Mouse (Mus musculus): ENCODE results near the gene Agbl3. TPM values are rescaled to one million over a fixed set of nuclear protein-coding genes. Genes with fewer than 3 reads are reported as not detected.

Gene Agbl3
- 4.0 and 5.9 TPM in 2 replicates for polyA plus RNA-seq (2016; fragmentation: Nextera tagmentation; extraction: Ambion mirVana)

GRCm38 (mm10) chr6:34780231-34780942 is at the start of gene Agbl3:
TSS of gene Agbl3 (plus strand) at chr6:34780432.
- Histone ChIP-seq H3K4me3 (peak within 1 kb of the TSS; percentile 63), H3K9me3 (no peaks in the 10 kb centered on the region), H3K27me3 (ENCODE audit: insufficient read depth, poor library complexity, severe bottlenecking) (peaks cover 6% of the 10 kb centered on the region; the same call in 1 of the 2 replicates), H3K36me3 (no peaks in the 10 kb centered on the region), H3K4me1 (replicated peaks) (peaks cover 9% of the 10 kb centered on the region; the same call in 1 of the 2 replicates), H3K27ac (peak within 1 kb of the TSS; percentile 94)
- peak; percentile 96 for DNase-seq (ENCODE audit: low spot score)
- WGBS, result under 1% methylated on average over 81 of the region's 81 CpGs

GRCm38 (mm10) chr6:34731007-34731406 is 49.2 kb upstream of the Agbl3 start:
- Histone ChIP-seq H3K27me3 (ENCODE audit: insufficient read depth, poor library complexity, severe bottlenecking) (no peaks in the 10 kb centered on the region), H3K4me3 (no peak overlapping the region), H3K4me1 (replicated peaks) (peaks cover 35% of the 10 kb centered on the region), H3K36me3 (no peaks in the 10 kb centered on the region), H3K27ac (no peak overlapping the region), H3K9me3 (no peaks in the 10 kb centered on the region)
- WGBS, result 81% methylated on average over 6 of the region's 6 CpGs
- no peak for DNase-seq (ENCODE audit: low spot score)

- DNase-seq (ENCODE audit: low spot score), result no peak
- Histone ChIP-seq H3K4me1 (replicated peaks) (peaks cover 33% of the 10 kb centered on the region), H3K9me3 (no peaks in the 10 kb centered on the region), H3K4me3 (no peak overlapping the region), H3K27me3 (ENCODE audit: insufficient read depth, poor library complexity, severe bottlenecking) (no peaks in the 10 kb centered on the region), H3K27ac (no peak overlapping the region), H3K36me3 (no peaks in the 10 kb centered on the region)
- 80% methylated on average over 9 of the region's 9 CpGs for WGBS
Observed at GRCm38 (mm10) chr6:34731529-34731928, 48.7 kb upstream of the Agbl3 start.

GRCm38 (mm10) chr6:34734940-34735695 is 45.1 kb upstream of the Agbl3 start:
- no peak overlapping the region for H3K27ac ChIP-seq
- no peaks in the 10 kb centered on the region for H3K27me3 ChIP-seq (ENCODE audit: insufficient read depth, poor library complexity, severe bottlenecking)
- DNase-seq (ENCODE audit: low spot score), result no peak
- peaks cover 17% of the 10 kb centered on the region; the same call in 1 of the 2 replicates for H3K4me1 ChIP-seq (replicated peaks)
- 85% methylated on average over 13 of the region's 13 CpGs for WGBS
- H3K36me3 ChIP-seq, result no peaks in the 10 kb centered on the region
- H3K4me3 ChIP-seq, result no peak overlapping the region
- no peaks in the 10 kb centered on the region for H3K9me3 ChIP-seq

GRCm38 (mm10) chr6:34736934-34737333 is 43.3 kb upstream of the Agbl3 start:
- 64% methylated on average over 2 of the region's 2 CpGs for WGBS
- Histone ChIP-seq H3K36me3 (0 out of 2 replicates have a peak, but pooled peaks cover 5% of the 10 kb centered on the region), H3K4me3 (no peak overlapping the region), H3K27me3 (ENCODE audit: insufficient read depth, poor library complexity, severe bottlenecking) (no peaks in the 10 kb centered on the region), H3K27ac (no peak overlapping the region), H3K9me3 (no peaks in the 10 kb centered on the region), H3K4me1 (replicated peaks) (0 out of 2 replicates have a peak, but pooled peaks cover 3% of the 10 kb centered on the region)
- DNase-seq (ENCODE audit: low spot score), result no peak

- H3K4me1 ChIP-seq (replicated peaks), result no peaks in the 10 kb centered on the region
- no peak overlapping the region for H3K27ac ChIP-seq
- no peaks in the 10 kb centered on the region for H3K9me3 ChIP-seq
- DNase-seq (ENCODE audit: low spot score), result no peak
- no peaks in the 10 kb centered on the region for H3K27me3 ChIP-seq (ENCODE audit: insufficient read depth, poor library complexity, severe bottlenecking)
- no peak overlapping the region for H3K4me3 ChIP-seq
- 87% methylated on average over 4 of the region's 4 CpGs for WGBS
- H3K36me3 ChIP-seq, result peaks cover 54% of the 10 kb centered on the region
Observed at GRCm38 (mm10) chr6:34743946-34744345, 36.3 kb upstream of the Agbl3 start.

GRCm38 (mm10) chr6:34747846-34748245 is 32.4 kb upstream of the Agbl3 start:
- H3K27ac ChIP-seq, result no peak overlapping the region
- 77% methylated on average over 6 of the region's 6 CpGs for WGBS
- no peaks in the 10 kb centered on the region for H3K27me3 ChIP-seq (ENCODE audit: insufficient read depth, poor library complexity, severe bottlenecking)
- no peaks in the 10 kb centered on the region; the same call in 1 of the 2 replicates for H3K4me1 ChIP-seq (replicated peaks)
- no peak overlapping the region for H3K4me3 ChIP-seq
- no peaks in the 10 kb centered on the region for H3K9me3 ChIP-seq
- no peak for DNase-seq (ENCODE audit: low spot score)
- peaks cover 51% of the 10 kb centered on the region for H3K36me3 ChIP-seq

GRCm38 (mm10) chr6:34748566-34748965 is 31.7 kb upstream of the Agbl3 start:
- Histone ChIP-seq H3K9me3 (no peaks in the 10 kb centered on the region), H3K27me3 (ENCODE audit: insufficient read depth, poor library complexity, severe bottlenecking) (no peaks in the 10 kb centered on the region), H3K4me3 (no peak overlapping the region), H3K36me3 (peaks cover 47% of the 10 kb centered on the region), H3K27ac (no peak overlapping the region), H3K4me1 (replicated peaks) (no peaks in the 10 kb centered on the region; the same call in 1 of the 2 replicates)
- WGBS, result 86% methylated on average over 11 of the region's 11 CpGs
- DNase-seq (ENCODE audit: low spot score), result no peak

- H3K27ac ChIP-seq, result no peak overlapping the region
- H3K36me3 ChIP-seq, result peaks cover 45% of the 10 kb centered on the region
- H3K9me3 ChIP-seq, result no peaks in the 10 kb centered on the region
- H3K27me3 ChIP-seq (ENCODE audit: insufficient read depth, poor library complexity, severe bottlenecking), result no peaks in the 10 kb centered on the region
- H3K4me3 ChIP-seq, result no peak overlapping the region
- no peaks in the 10 kb centered on the region; the same call in 1 of the 2 replicates for H3K4me1 ChIP-seq (replicated peaks)
- DNase-seq (ENCODE audit: low spot score), result no peak
- 80% methylated on average over 6 of the region's 6 CpGs for WGBS
Observed at GRCm38 (mm10) chr6:34749526-34749925, 30.7 kb upstream of the Agbl3 start.

- no peaks in the 10 kb centered on the region; the same call in 1 of the 2 replicates for H3K4me1 ChIP-seq (replicated peaks)
- H3K27ac ChIP-seq, result no peak overlapping the region
- no peak for DNase-seq (ENCODE audit: low spot score)
- WGBS, result 81% methylated on average over 7 of the region's 7 CpGs
- H3K27me3 ChIP-seq (ENCODE audit: insufficient read depth, poor library complexity, severe bottlenecking), result no peaks in the 10 kb centered on the region
- no peaks in the 10 kb centered on the region for H3K9me3 ChIP-seq
- no peak overlapping the region for H3K4me3 ChIP-seq
- peaks cover 43% of the 10 kb centered on the region for H3K36me3 ChIP-seq
Observed at GRCm38 (mm10) chr6:34750487-34751120, 29.6 kb upstream of the Agbl3 start.

GRCm38 (mm10) chr6:34751625-34752024 is 28.6 kb upstream of the Agbl3 start:
- no peak for DNase-seq (ENCODE audit: low spot score)
- H3K9me3 ChIP-seq, result no peaks in the 10 kb centered on the region
- no peak overlapping the region for H3K27ac ChIP-seq
- H3K4me3 ChIP-seq, result no peak overlapping the region
- H3K36me3 ChIP-seq, result peaks cover 42% of the 10 kb centered on the region
- H3K4me1 ChIP-seq (replicated peaks), result no peaks in the 10 kb centered on the region; the same call in 1 of the 2 replicates
- no peaks in the 10 kb centered on the region for H3K27me3 ChIP-seq (ENCODE audit: insufficient read depth, poor library complexity, severe bottlenecking)

GRCm38 (mm10) chr6:34754448-34754847 is 25.8 kb upstream of the Agbl3 start:
- H3K27ac ChIP-seq, result no peak overlapping the region
- peak; percentile 38 for DNase-seq (ENCODE audit: low spot score)
- H3K4me1 ChIP-seq (replicated peaks), result no peaks in the 10 kb centered on the region; the same call in 1 of the 2 replicates
- no peaks in the 10 kb centered on the region for H3K9me3 ChIP-seq
- no peaks in the 10 kb centered on the region for H3K27me3 ChIP-seq (ENCODE audit: insufficient read depth, poor library complexity, severe bottlenecking)
- peaks cover 45% of the 10 kb centered on the region for H3K36me3 ChIP-seq
- no peak overlapping the region for H3K4me3 ChIP-seq
- 38% methylated on average over 5 of the region's 5 CpGs for WGBS

All from hindbrain, embryonic 10.5 days (tissue).